Mouse (Mus musculus) testis, adult 2 months (tissue): ENCODE measurements around the gene Large1. TPM values are rescaled to one million over a fixed set of nuclear protein-coding genes. Genes with fewer than 3 reads are reported as not detected.
"Not testable (repeated sequence)": the region's sequence is repeated elsewhere in the genome, so short reads cannot be mapped to it uniquely, and the experiment has no call there.

Source experiments
- H3K27ac ChIP-seq: fragments of 200-500 bp; 2 replicates; pipeline ENCODE4 v1.5.1; 2012; ENCODE audit warnings: low read depth, low read length; ENCODE audit not compliant: control insufficient read depth, insufficient read depth
- H3K27me3 ChIP-seq: fragments of 200-500 bp; 2 replicates; pipeline ENCODE4 v1.6.1; 2012; ENCODE audit warnings: mild to moderate bottlenecking, low read length, moderate library complexity; ENCODE audit not compliant: control insufficient read depth, insufficient read depth
- H3K36me3 ChIP-seq: fragments of 200-500 bp; 2 replicates; pipeline ENCODE4 v1.6.1; 2012; ENCODE audit warnings: mild to moderate bottlenecking, low read length; ENCODE audit not compliant: control insufficient read depth, insufficient read depth
- H3K4me1 ChIP-seq: fragments of 200-500 bp; 2 replicates; pipeline ENCODE4 v1.6.1; 2012; ENCODE audit warnings: low read length; ENCODE audit not compliant: control insufficient read depth, insufficient read depth
- H3K4me3 ChIP-seq: fragments of 200-500 bp; 2 replicates; pipeline ENCODE4 v1.5.1; 2012; ENCODE audit warnings: low read depth, mild to moderate bottlenecking, low read length, moderate library complexity, mixed read lengths; ENCODE audit not compliant: control insufficient read depth
- CTCF ChIP-seq: fragments of 200-500 bp; IDR thresholded peaks from 2 replicates; pipeline ENCODE4 v1.5.1; 2012; ENCODE audit warnings: low read depth, mild to moderate bottlenecking, inconsistent platforms, low read length, moderate library complexity; ENCODE audit not compliant: control insufficient read depth, insufficient read depth, insufficient replicate concordance
- POLR2A ChIP-seq: fragments of 200-500 bp; IDR thresholded peaks from 2 replicates; pipeline ENCODE4 v1.6.1; 2012; ENCODE audit warnings: low read depth, mild to moderate bottlenecking, inconsistent platforms, low read length, moderate library complexity; ENCODE audit not compliant: control insufficient read depth
- polyA plus RNA-seq: library from polyadenylated mRNA; depleted of rRNA; stranded (reverse); fragments of >200 nt; gene quantifications from 2 replicates; pipeline ENCODE4 v1.2.3, GENCODE M21; 2012

Large1 gene
- polyA plus RNA-seq, 1 experiment = 2.0 TPM

- H3K4me1 ChIP-seq = no peaks in the 10 kb centered on the region
- H3K27ac ChIP-seq = no peak overlapping the region
- H3K27me3 ChIP-seq = no peaks in the 10 kb centered on the region
- H3K4me3 ChIP-seq = no peak overlapping the region
- H3K36me3 ChIP-seq = no peaks in the 10 kb centered on the region
- TF ChIP-seq CTCF = no peak
- TF ChIP-seq POLR2A = no peak
Observed at GRCm38 (mm10) chr8:72982832-72983231, 370.5 kb downstream of the Large1 start.

GRCm38 (mm10) chr8:72955074-72955473, 398.3 kb downstream of the Large1 start:
- Histone ChIP-seq H3K36me3 (no peaks in the 10 kb centered on the region), H3K27ac (no peak overlapping the region)

GRCm38 (mm10) chr8:72941393-72941792, 411.9 kb downstream of the Large1 start:
- H3K27ac ChIP-seq, H3K36me3 ChIP-seq, H3K4me1 ChIP-seq, H3K4me3 ChIP-seq, H3K27me3 ChIP-seq: not testable (repeated sequence)

More at GRCm38 (mm10) chr8:72955074-72955473, 398.3 kb downstream of the Large1 start:
- Histone ChIP-seq H3K4me3 (no peak overlapping the region), H3K4me1 (no peaks in the 10 kb centered on the region), H3K27me3 (no peaks in the 10 kb centered on the region)
- TF ChIP-seq POLR2A = no peak
- no peak for TF ChIP-seq CTCF

GRCm38 (mm10) chr8:72919182-72919902, 434.0 kb downstream of the Large1 start:
- Histone ChIP-seq H3K4me3 (no peak overlapping the region), H3K4me1 (no peaks in the 10 kb centered on the region), H3K27me3 (no peaks in the 10 kb centered on the region), H3K36me3 (no peaks in the 10 kb centered on the region), H3K27ac (no peak overlapping the region)
- no peak for TF ChIP-seq CTCF

GRCm38 (mm10) chr8:72905491-72905890, 447.8 kb downstream of the Large1 start:
- no peak for TF ChIP-seq POLR2A
- TF ChIP-seq CTCF = no peak

GRCm38 (mm10) chr8:72901591-72901990, 451.7 kb downstream of the Large1 start:
- H3K4me3 ChIP-seq = no peak overlapping the region
- no peaks in the 10 kb centered on the region for H3K36me3 ChIP-seq
- no peak overlapping the region for H3K27ac ChIP-seq

More at GRCm38 (mm10) chr8:72905491-72905890, 447.8 kb downstream of the Large1 start:
- no peak overlapping the region for H3K27ac ChIP-seq
- no peaks in the 10 kb centered on the region for H3K27me3 ChIP-seq
- H3K4me1 ChIP-seq = no peaks in the 10 kb centered on the region
- H3K4me3 ChIP-seq = no peak overlapping the region
- no peaks in the 10 kb centered on the region for H3K36me3 ChIP-seq

GRCm38 (mm10) chr8:72899321-72899720, 454.0 kb downstream of the Large1 start:
- no peaks in the 10 kb centered on the region for H3K4me1 ChIP-seq

More at GRCm38 (mm10) chr8:72901591-72901990, 451.7 kb downstream of the Large1 start:
- no peaks in the 10 kb centered on the region for H3K27me3 ChIP-seq
- H3K4me1 ChIP-seq = no peaks in the 10 kb centered on the region
- TF ChIP-seq POLR2A = no peak
- TF ChIP-seq CTCF = no peak

GRCm38 (mm10) chr8:72883033-72883432, 470.3 kb downstream of the Large1 start:
- no peaks in the 10 kb centered on the region for H3K36me3 ChIP-seq

More at GRCm38 (mm10) chr8:72899321-72899720, 454.0 kb downstream of the Large1 start:
- no peaks in the 10 kb centered on the region for H3K27me3 ChIP-seq
- no peak overlapping the region for H3K4me3 ChIP-seq
- no peaks in the 10 kb centered on the region for H3K36me3 ChIP-seq
- no peak overlapping the region for H3K27ac ChIP-seq
- TF ChIP-seq CTCF (no peak), POLR2A (no peak)

More at GRCm38 (mm10) chr8:72883033-72883432, 470.3 kb downstream of the Large1 start:
- Histone ChIP-seq H3K27me3 (no peaks in the 10 kb centered on the region), H3K27ac (no peak overlapping the region), H3K4me3 (no peak overlapping the region), H3K4me1 (no peaks in the 10 kb centered on the region)
- no peak for TF ChIP-seq CTCF
- no peak for TF ChIP-seq POLR2A
